Mouse (Mus musculus) forebrain, embryonic 11.5 days (tissue): Measurements from ENCODE around the gene Gm13695. TPM values are rescaled to one million over a fixed set of nuclear protein-coding genes. Genes with fewer than 3 reads are reported as not detected.
"Not testable (repeated sequence)": the region's sequence is repeated elsewhere in the genome, so short reads cannot be mapped to it uniquely, and the experiment has no call there.

Source experiments
- ATAC-seq: fragments of 200-750 bp; cut with Nextera tagmentation; replicated peaks from 2 replicates; pipeline ENCODE4 v1.8.0; 2017; ENCODE audit warnings: moderate TSS enrichment; ENCODE audit not compliant: low FRiP score
- DNase-seq: peaks from one replicate; pipeline ENCODE4 v3.0.0-alpha.2; 2017; ENCODE audit warnings: low spot score
- H3K27ac ChIP-seq: fragments of 300-500 bp; sonication (generic); 2 replicates; pipeline ENCODE4 v1.5.1; 2014; ENCODE audit warnings: low read depth, low read length
- H3K27me3 ChIP-seq: fragments of 300-500 bp; sonication (generic); 2 replicates; pipeline ENCODE4 v1.6.1; 2014; ENCODE audit warnings: mild to moderate bottlenecking, low read length, mixed read lengths; ENCODE audit not compliant: control insufficient read depth, insufficient read depth
- H3K36me3 ChIP-seq: fragments of 300-500 bp; sonication (generic); 2 replicates; pipeline ENCODE4 v1.6.1; 2014; ENCODE audit warnings: mild to moderate bottlenecking, low read length, moderate library complexity, mixed read lengths; ENCODE audit not compliant: control insufficient read depth, insufficient read depth
- H3K4me1 ChIP-seq: fragments of 300-500 bp; sonication (generic); replicated peaks from 2 replicates; pipeline ENCODE4 v1.6.1; 2014; ENCODE audit warnings: low read length, mixed read lengths; ENCODE audit not compliant: control insufficient read depth, insufficient read depth
- H3K4me2 ChIP-seq: fragments of 300-500 bp; sonication (generic); 2 replicates; pipeline ENCODE4 v1.6.1; 2014; ENCODE audit warnings: low read depth, mild to moderate bottlenecking, low read length, moderate library complexity, mixed read lengths; ENCODE audit not compliant: severe bottlenecking
- H3K4me3 ChIP-seq: fragments of 300-500 bp; sonication (generic); 2 replicates; pipeline ENCODE4 v1.5.1; 2014; ENCODE audit warnings: low read depth, low read length
- H3K9ac ChIP-seq: fragments of 300-500 bp; sonication (generic); 2 replicates; pipeline ENCODE4 v1.6.1; 2014; ENCODE audit warnings: low read length
- H3K9me3 ChIP-seq: fragments of 300-500 bp; sonication (generic); 2 replicates; pipeline ENCODE4 v1.6.1; 2016; ENCODE audit warnings: low read length, mixed read lengths; ENCODE audit not compliant: control insufficient read depth
- WGBS: fragments of 180-500 bp; shearing (Covaris S2); extraction: QIAGEN DNeasy Blood & Tissue Kit; methylation state at CpG from one replicate; pipeline ENCODE4 v1.1.7; 2014; 5-methylcytosine and 5-hydroxymethylcytosine counted together
- polyA plus RNA-seq: library from polyadenylated mRNA; unstranded; fragments of >200 nt; fragmentation: Nextera tagmentation; extraction: Ambion mirVana; gene quantifications from 2 replicates; pipeline ENCODE4 v1.2.1, GENCODE M21; 2014

The Gm13695 gene
- polyA plus RNA-seq, result not detected in 2 replicates

- not testable (repeated sequence) for H3K4me1 ChIP-seq, H3K4me3 ChIP-seq, H3K9me3 ChIP-seq, H3K9ac ChIP-seq, H3K27me3 ChIP-seq, DNase-seq, H3K27ac ChIP-seq, H3K36me3 ChIP-seq, ATAC-seq, H3K4me2 ChIP-seq
- WGBS, result no CpG with 5 or more reads among the region's 6 CpGs
Observed at GRCm38 (mm10) chr2:83967013-83967412, at the start of gene Gm13695. Gene Gm13695, plus strand, starts transcription at chr2:83967313.

- Histone ChIP-seq H3K27me3 (no peaks in the 10 kb centered on the region), H3K4me3 (no peak overlapping the region)
- WGBS, result 39% methylated on average over 2 of the region's 2 CpGs
Observed at GRCm38 (mm10) chr2:83929478-83930088, 37.5 kb upstream of the Gm13695 start.

GRCm38 (mm10) chr2:83940931-83941361 lies 26.2 kb upstream of the Gm13695 start, which contains the start of gene Zswim2:
Gene Zswim2, minus strand, starts transcription at chr2:83941228.
- Histone ChIP-seq H3K9me3 (no peaks in the 10 kb centered on the region), H3K27ac (no peak within 1 kb of the TSS), H3K4me3 (peak within 1 kb of the TSS; percentile 31; the same call in 1 of the 2 replicates), H3K4me1 (no peaks in the 10 kb centered on the region), H3K4me2 (peak within 1 kb of the TSS; percentile 67), H3K27me3 (no peaks in the 10 kb centered on the region), H3K9ac (peak within 1 kb of the TSS; percentile 33; the same call in 1 of the 2 replicates), H3K36me3 (no peaks in the 10 kb centered on the region)
- ATAC-seq (peak; percentile 98), DNase-seq (peak; percentile 84)
- under 1% methylated on average over 20 of the region's 20 CpGs for WGBS

More at GRCm38 (mm10) chr2:83929478-83930088, 37.5 kb upstream of the Gm13695 start:
- ATAC-seq (0 out of 2 replicates have a peak, but pooled peaks have one; percentile 24), DNase-seq (no peak)
- no peaks in the 10 kb centered on the region for H3K36me3 ChIP-seq
- H3K9me3 ChIP-seq, result no peaks in the 10 kb centered on the region
- no peak overlapping the region for H3K4me2 ChIP-seq
- no peak overlapping the region for H3K9ac ChIP-seq
- no peaks in the 10 kb centered on the region for H3K4me1 ChIP-seq
- no peak overlapping the region for H3K27ac ChIP-seq

GRCm38 (mm10) chr2:83941378-83941777 lies 25.7 kb upstream of the Gm13695 start:
- H3K4me1 ChIP-seq, result no peaks in the 10 kb centered on the region
- ATAC-seq, result peak; percentile 58
- H3K27me3 ChIP-seq, result no peaks in the 10 kb centered on the region
- DNase-seq, result no peak
- H3K9me3 ChIP-seq, result no peaks in the 10 kb centered on the region
- WGBS, result 46% methylated on average over 3 of the region's 3 CpGs
- H3K27ac ChIP-seq, result no peak overlapping the region
- no peaks in the 10 kb centered on the region for H3K36me3 ChIP-seq
- no peak overlapping the region for H3K9ac ChIP-seq
- H3K4me2 ChIP-seq, result peak overlapping the region; percentile 67; the same call in 1 of the 2 replicates
- H3K4me3 ChIP-seq, result no peak overlapping the region; the same call in 1 of the 2 replicates

GRCm38 (mm10) chr2:83941792-83942191 lies 25.3 kb upstream of the Gm13695 start:
- 79% methylated on average over 4 of the region's 4 CpGs for WGBS
- H3K9ac ChIP-seq, result no peak overlapping the region
- H3K9me3 ChIP-seq, result no peaks in the 10 kb centered on the region
- H3K36me3 ChIP-seq, result no peaks in the 10 kb centered on the region
- H3K27me3 ChIP-seq, result no peaks in the 10 kb centered on the region
- DNase-seq, result no peak
- H3K4me3 ChIP-seq, result no peak overlapping the region
- no peak for ATAC-seq
- no peak overlapping the region for H3K4me2 ChIP-seq
- H3K27ac ChIP-seq, result no peak overlapping the region
- H3K4me1 ChIP-seq, result no peaks in the 10 kb centered on the region

- H3K4me1 ChIP-seq, DNase-seq, ATAC-seq, H3K4me2 ChIP-seq, H3K27me3 ChIP-seq, H3K36me3 ChIP-seq, H3K27ac ChIP-seq, H3K4me3 ChIP-seq, H3K9ac ChIP-seq, H3K9me3 ChIP-seq: not testable (repeated sequence)
- no CpG with 5 or more reads among the region's 6 CpGs for WGBS
Observed at GRCm38 (mm10) chr2:83955393-83955792, 11.7 kb upstream of the Gm13695 start, which contains the start of gene Gm13698. Gene Gm13698, plus strand, starts transcription at chr2:83955693.

- not testable (repeated sequence) for H3K9me3 ChIP-seq, DNase-seq, ATAC-seq, H3K4me3 ChIP-seq, H3K4me1 ChIP-seq, H3K4me2 ChIP-seq, H3K27me3 ChIP-seq, H3K9ac ChIP-seq, H3K36me3 ChIP-seq, H3K27ac ChIP-seq
- whole genome bisulfite sequencing, result no CpG with 5 or more reads among the region's 6 CpGs
Observed at GRCm38 (mm10) chr2:83961203-83961602, 5.9 kb upstream of the Gm13695 start, which contains the start of gene Gm13693. Gene Gm13693, plus strand, starts transcription at chr2:83961503.

GRCm38 (mm10) chr2:83972823-83973222 lies 5.7 kb downstream of the Gm13695 start, which contains the start of gene Gm13696:
Gene Gm13696, plus strand, starts transcription at chr2:83973123.
- H3K4me2 ChIP-seq, H3K4me1 ChIP-seq, H3K9ac ChIP-seq, H3K36me3 ChIP-seq, H3K4me3 ChIP-seq, DNase-seq, H3K27ac ChIP-seq, ATAC-seq, H3K9me3 ChIP-seq, H3K27me3 ChIP-seq: not testable (repeated sequence)
- WGBS, result no CpG with 5 or more reads among the region's 6 CpGs
